Mouse (Mus musculus): ENCODE measurements around the gene Acly. TPM values are rescaled to one million over a fixed set of nuclear protein-coding genes. Genes with fewer than 3 reads are reported as not detected.

Gene Acly
- total and polyA plus RNA-seq, 3 experiments, result 624 to 2,157 (median 1,249) TPM

GRCm38 (mm10) chr11:100440691-100441522, 86.9 kb downstream of the Acly start:
- DNase-seq, result peak; percentile 92

DNA sequence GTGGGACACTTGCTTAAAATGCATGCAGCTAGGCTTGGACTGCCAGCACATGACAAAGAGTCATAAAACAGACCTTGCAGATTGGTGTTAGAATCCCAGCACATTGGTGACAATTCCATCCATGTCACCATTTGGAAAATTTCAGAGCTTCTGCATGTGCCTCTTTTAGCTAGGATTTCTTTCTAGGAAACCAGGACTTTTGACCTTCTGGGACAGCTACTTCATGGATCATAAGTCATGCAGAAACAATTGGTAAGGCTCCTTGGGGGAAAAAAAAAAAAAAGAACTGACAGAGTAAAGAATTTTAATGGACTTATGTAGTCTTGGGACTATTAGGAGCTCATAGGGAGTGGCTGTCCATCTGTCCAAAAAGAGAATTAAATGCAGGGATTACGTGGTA, 89.9 kb downstream of the Acly start:
- DNase-seq, result no peak

GRCm38 (mm10) chr11:100435678-100436246, 92.0 kb downstream of the Acly start:
- no peak for DNase-seq

GRCm38 (mm10) chr11:100432002-100432401, 95.8 kb downstream of the Acly start:
- DNase-seq, result no peak

DNA sequence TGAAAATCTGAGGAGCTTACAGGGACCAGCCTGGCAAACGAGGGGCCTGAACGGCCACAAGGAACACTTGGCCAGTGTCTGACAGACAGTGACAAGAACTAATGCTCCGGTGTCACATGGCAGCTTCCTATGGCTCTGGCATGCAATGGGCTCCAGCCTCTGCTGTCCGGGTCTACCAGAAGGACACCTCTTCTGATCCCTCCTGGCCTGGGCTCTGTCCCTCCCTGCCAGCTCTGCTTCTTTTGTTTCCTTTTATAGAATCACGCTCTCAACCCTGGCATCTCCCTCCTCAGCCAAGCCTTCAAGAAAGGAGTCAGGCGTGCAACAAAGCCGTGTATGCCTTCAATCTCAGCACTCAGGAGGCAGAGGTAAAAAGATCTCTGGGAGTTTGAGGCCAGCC, 97.7 kb downstream of the Acly start:
- DNase-seq, result no peak

DNA sequence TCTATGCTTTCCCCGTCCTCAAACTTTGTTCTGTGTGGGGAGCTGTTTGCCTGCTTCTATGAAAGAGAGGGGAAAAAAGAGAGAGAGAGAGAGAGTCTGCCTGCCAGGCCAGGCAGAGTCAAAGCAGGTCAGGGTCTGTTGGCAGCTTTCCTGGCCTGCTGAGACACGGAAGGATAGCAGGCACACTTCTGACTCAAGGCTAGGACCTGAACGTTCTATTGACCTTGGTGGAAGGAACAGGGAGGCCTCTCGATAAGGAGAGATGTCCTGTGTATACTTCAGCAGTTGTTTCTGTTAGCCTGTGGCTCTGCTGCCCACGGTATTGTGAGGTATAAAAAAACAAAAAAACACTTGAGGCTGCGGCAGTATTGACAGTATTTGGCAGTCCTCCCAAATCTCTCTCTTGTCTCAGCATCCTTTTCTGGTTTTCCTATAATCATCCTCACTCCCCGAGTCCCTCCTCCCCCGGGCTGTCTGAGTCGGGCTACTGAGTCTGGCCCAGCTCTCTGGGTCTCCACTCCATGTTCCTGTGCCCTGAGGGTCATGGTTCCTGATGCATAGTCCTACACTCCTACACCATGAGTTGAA, 99.1 kb downstream of the Acly start:
- DNase-seq, result peak; percentile 91

DNA sequence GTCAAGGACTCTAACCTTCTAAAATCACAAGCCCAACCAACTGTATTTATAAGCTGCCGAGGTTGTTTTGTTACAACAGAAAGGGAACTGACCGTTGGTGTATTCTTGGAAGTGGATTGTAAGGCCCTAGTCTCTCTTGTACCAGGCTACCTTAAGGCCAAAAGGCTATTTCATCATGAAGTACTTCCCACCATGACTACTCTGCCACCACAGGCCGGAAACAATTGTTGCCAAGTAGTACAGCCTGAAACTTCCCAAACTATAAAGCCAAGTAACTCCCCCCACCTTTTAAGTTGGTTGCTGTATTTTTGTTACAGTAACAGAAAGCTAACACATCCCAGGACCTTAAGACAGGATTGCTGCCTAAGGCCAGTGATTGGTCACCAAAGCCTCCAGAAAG, 101.0 kb downstream of the Acly start:
- no peak for DNase-seq

Small RNA genes within 50 kb of the gene (microRNA-seq; reads per million reads assigned to microRNA genes)
- 0 reads per million in 2 experiments for gene Gm27374
- gene Mir7116, result 0 reads per million in 2 experiments

Other genes with a start within 250 kb of the Acly start
- 1,000 to 10,000 TPM; 1,002 to 1,252 TPM for gene Eif1, start 208.1 kb downstream of the Acly start, total RNA-seq (2021)
- 121 and 147 TPM in 2 replicates for gene Eif1, start 208.1 kb downstream of the Acly start, polyA plus RNA-seq (2012; rRNA removed)
- gene Gast, start 193.6 kb downstream of the Acly start, total RNA-seq (2021), result not detected
- not detected in 2 replicates for gene Gast, start 193.6 kb downstream of the Acly start, polyA plus RNA-seq (2012; rRNA removed)
- 10 to 100 TPM; 34.6 to 62.1 TPM for gene Hap1, start 171.9 kb downstream of the Acly start, total RNA-seq (2021)
- gene Hap1, start 171.9 kb downstream of the Acly start, polyA plus RNA-seq (2012; rRNA removed), result 28.5 and 32.8 TPM in 2 replicates
- 10 to 100 TPM; 67.0 to 94.3 TPM for gene Jup, start 130.2 kb downstream of the Acly start, total RNA-seq (2021)
- 275 and 284 TPM in 2 replicates for gene Jup, start 130.2 kb downstream of the Acly start, polyA plus RNA-seq (2012; rRNA removed)
- gene P3h4, start 113.2 kb downstream of the Acly start, total RNA-seq (2021), result 10 to 100 TPM; 20.3 to 40.8 TPM
- gene P3h4, start 113.2 kb downstream of the Acly start, polyA plus RNA-seq (2012; rRNA removed), result 76.3 and 107 TPM in 2 replicates
- gene Fkbp10, start 112.3 kb downstream of the Acly start, total RNA-seq (2021), result 10 to 100 TPM; 12.5 to 25.8 TPM
- gene Fkbp10, start 112.3 kb downstream of the Acly start, polyA plus RNA-seq (2012; rRNA removed), result 42.1 and 57.5 TPM in 2 replicates
- 10 to 100 TPM; 54.3 to 58.7 TPM for gene Nt5c3b, start 86.2 kb downstream of the Acly start, total RNA-seq (2021)
- gene Nt5c3b, start 86.2 kb downstream of the Acly start, polyA plus RNA-seq (2012; rRNA removed), result 43.0 and 46.0 TPM in 2 replicates
- gene Klhl10, start 86.1 kb downstream of the Acly start, total RNA-seq (2021), result under 1 TPM; 0.69 to 0.84 TPM
- 0.17 and 0.38 TPM in 2 replicates for gene Klhl10, start 86.1 kb downstream of the Acly start, polyA plus RNA-seq (2012; rRNA removed)
- 10 to 100 TPM; 47.4 to 47.5 TPM for gene Klhl11, start 55.3 kb downstream of the Acly start, total RNA-seq (2021)
- gene Klhl11, start 55.3 kb downstream of the Acly start, polyA plus RNA-seq (2012; rRNA removed), result 14.2 and 16.8 TPM in 2 replicates
- gene Ttc25, start 17.6 kb upstream of the Acly start, total RNA-seq (2021), result 10 to 100 TPM in 1 of 2 experiments, 1 to 10 TPM in 1; 3.5 to 11.4 TPM
- 1.3 and 1.6 TPM in 2 replicates for gene Ttc25, start 17.6 kb upstream of the Acly start, polyA plus RNA-seq (2012; rRNA removed)
- gene Cnp, start 46.9 kb upstream of the Acly start, total RNA-seq (2021), result 10 to 100 TPM; 38.3 to 55.4 TPM
- gene Cnp, start 46.9 kb upstream of the Acly start, polyA plus RNA-seq (2012; rRNA removed), result 29.4 and 36.5 TPM in 2 replicates
- 10 to 100 TPM; 32.5 to 36.0 TPM for gene Nkiras2, start 91.2 kb upstream of the Acly start, total RNA-seq (2021)
- gene Nkiras2, start 91.2 kb upstream of the Acly start, polyA plus RNA-seq (2012; rRNA removed), result 50.9 and 59.4 TPM in 2 replicates
- gene Dnajc7, start 92.2 kb upstream of the Acly start, total RNA-seq (2021), result 100 to 1,000 TPM; 174 to 177 TPM
- gene Dnajc7, start 92.2 kb upstream of the Acly start, polyA plus RNA-seq (2012; rRNA removed), result 9.3 and 11.7 TPM in 2 replicates
- gene Zfp385c, start 164.5 kb upstream of the Acly start, total RNA-seq (2021), result under 1 TPM in 1 of 2 experiments, not detected in 1; 0.59 TPM
- gene Zfp385c, start 164.5 kb upstream of the Acly start, polyA plus RNA-seq (2012; rRNA removed), result 0.75 and 0.84 TPM in 2 replicates
- gene Dhx58, start 176.3 kb upstream of the Acly start, total RNA-seq (2021), result 10 to 100 TPM; 29.2 to 60.7 TPM
- 30.2 and 42.2 TPM in 2 replicates for gene Dhx58, start 176.3 kb upstream of the Acly start, polyA plus RNA-seq (2012; rRNA removed)
- 10 to 100 TPM; 42.5 to 42.6 TPM for gene Kat2a, start 184.5 kb upstream of the Acly start, total RNA-seq (2021)
- 73.5 and 85.1 TPM in 2 replicates for gene Kat2a, start 184.5 kb upstream of the Acly start, polyA plus RNA-seq (2012; rRNA removed)
- gene Hspb9, start 185.8 kb upstream of the Acly start, total RNA-seq (2021), result not detected
- gene Hspb9, start 185.8 kb upstream of the Acly start, polyA plus RNA-seq (2012; rRNA removed), result not detected in 2 replicates
- 100 to 1,000 TPM; 191 to 196 TPM for gene Rab5c, start 210.2 kb upstream of the Acly start, total RNA-seq (2021)
- 201 and 238 TPM in 2 replicates for gene Rab5c, start 210.2 kb upstream of the Acly start, polyA plus RNA-seq (2012; rRNA removed)
- under 1 TPM; 0.28 to 0.32 TPM for gene Kcnh4, start 231.9 kb upstream of the Acly start, total RNA-seq (2021)
- 0.45 and 0.57 TPM in 2 replicates for gene Kcnh4, start 231.9 kb upstream of the Acly start, polyA plus RNA-seq (2012; rRNA removed)
- gene Hcrt, start 234.9 kb upstream of the Acly start, total RNA-seq (2021), result not detected
- not detected in 2 replicates for gene Hcrt, start 234.9 kb upstream of the Acly start, polyA plus RNA-seq (2012; rRNA removed)
- gene Ghdc, start 243.0 kb upstream of the Acly start, total RNA-seq (2021), result 10 to 100 TPM; 21.6 to 26.0 TPM
- 26.8 and 27.6 TPM in 2 replicates for gene Ghdc, start 243.0 kb upstream of the Acly start, polyA plus RNA-seq (2012; rRNA removed)

Measured in adrenal gland, adult 2 months (tissue).